Mouse (Mus musculus) kidney, embryonic 14.5 days (tissue): ENCODE data around the gene Mypn. TPM values are rescaled to one million over a fixed set of nuclear protein-coding genes. Genes with fewer than 3 reads are reported as not detected.

ENCODE experiments used
- ATAC-seq: fragments of 200-750 bp; cut with Nextera tagmentation; 2 replicates; pipeline ENCODE4 v1.8.0; 2017; ENCODE audit warnings: moderate number of reproducible peaks, mild to moderate bottlenecking, moderate TSS enrichment, moderate library complexity; ENCODE audit not compliant: low FRiP score, low TSS enrichment
- H3K27ac ChIP-seq: fragments of 300-500 bp; sonication (generic); 2 replicates; pipeline ENCODE4 v1.5.1; 2014; ENCODE audit warnings: low read depth, mild to moderate bottlenecking, low read length, moderate library complexity, mixed read lengths
- H3K27me3 ChIP-seq: fragments of 300-500 bp; sonication (generic); 2 replicates; pipeline ENCODE4 v1.6.1; 2014; ENCODE audit warnings: mild to moderate bottlenecking, low read length; ENCODE audit not compliant: control insufficient read depth, insufficient read depth
- H3K36me3 ChIP-seq: fragments of 300-500 bp; sonication (generic); 2 replicates; pipeline ENCODE4 v1.6.1; 2014; ENCODE audit warnings: low read length, mixed read lengths; ENCODE audit not compliant: control insufficient read depth, insufficient read depth
- H3K4me1 ChIP-seq: fragments of 300-500 bp; sonication (generic); 2 replicates; pipeline ENCODE4 v1.6.1; 2014; ENCODE audit warnings: low read length, mixed read lengths; ENCODE audit not compliant: control insufficient read depth, insufficient read depth
- H3K4me2 ChIP-seq: fragments of 300-500 bp; sonication (generic); replicated peaks from 2 replicates; pipeline ENCODE4 v1.6.1; 2014; ENCODE audit warnings: low read depth, mild to moderate bottlenecking, low read length
- H3K4me3 ChIP-seq: fragments of 300-500 bp; sonication (generic); 2 replicates; pipeline ENCODE4 v1.5.1; 2014; ENCODE audit warnings: mild to moderate bottlenecking, low read length
- H3K9ac ChIP-seq: fragments of 300-500 bp; sonication (generic); 2 replicates; pipeline ENCODE4 v1.6.1; 2014; ENCODE audit warnings: low read depth, mild to moderate bottlenecking, low read length, moderate library complexity
- H3K9me3 ChIP-seq: fragments of 300-500 bp; sonication (generic); 2 replicates; pipeline ENCODE4 v1.6.1; 2016; ENCODE audit warnings: low read length; ENCODE audit not compliant: control insufficient read depth
- WGBS: fragments of 180-500 bp; shearing (Covaris S2); extraction: QIAGEN DNeasy Blood & Tissue Kit; methylation state at CpG from one replicate; pipeline ENCODE4 v1.1.7; 2014; 5-methylcytosine and 5-hydroxymethylcytosine counted together
- polyA plus RNA-seq: library from polyadenylated mRNA; unstranded; fragments of >200 nt; fragmentation: Nextera tagmentation; extraction: Ambion mirVana; gene quantifications from 2 replicates; pipeline ENCODE4 v1.2.1, GENCODE M21; 2014

Gene Mypn
- polyA plus RNA-seq, 1 experiment from 2014 or later = not detected

- no peak overlapping the region for H3K4me3 ChIP-seq
- no peaks in the 10 kb centered on the region for H3K27me3 ChIP-seq
- no peaks in the 10 kb centered on the region for H3K4me1 ChIP-seq
- H3K9ac ChIP-seq = no peak overlapping the region
- no peaks in the 10 kb centered on the region for H3K36me3 ChIP-seq
- 75% methylated on average over 5 of the region's 5 CpGs for WGBS
- H3K9me3 ChIP-seq = no peaks in the 10 kb centered on the region
- ATAC-seq = no peak
- no peak overlapping the region for H3K27ac ChIP-seq
- no peak overlapping the region for H3K4me2 ChIP-seq
These were observed 21.5 kb downstream of the Mypn start for GRCm38 (mm10) chr10:63182177-63182768.

GRCm38 (mm10) chr10:63181166-63181565 lies 22.6 kb downstream of the Mypn start:
- ATAC-seq = no peak

GRCm38 (mm10) chr10:63179524-63179923 lies 24.2 kb downstream of the Mypn start:
- Histone ChIP-seq H3K27ac (no peak overlapping the region), H3K27me3 (no peaks in the 10 kb centered on the region), H3K4me3 (no peak overlapping the region), H3K4me1 (no peaks in the 10 kb centered on the region), H3K4me2 (no peak overlapping the region), H3K9ac (no peak overlapping the region), H3K9me3 (no peaks in the 10 kb centered on the region), H3K36me3 (no peaks in the 10 kb centered on the region)
- ATAC-seq = no peak
- WGBS = 91% methylated on average over 10 of the region's 10 CpGs

More at GRCm38 (mm10) chr10:63181166-63181565, 22.6 kb downstream of the Mypn start:
- Histone ChIP-seq H3K27me3 (no peaks in the 10 kb centered on the region), H3K9me3 (no peaks in the 10 kb centered on the region), H3K36me3 (no peaks in the 10 kb centered on the region), H3K27ac (no peak overlapping the region), H3K4me3 (no peak overlapping the region), H3K4me2 (no peak overlapping the region), H3K4me1 (no peaks in the 10 kb centered on the region), H3K9ac (no peak overlapping the region)
- WGBS = 86% methylated on average over 1 of the region's 1 CpGs

GRCm38 (mm10) chr10:63178318-63178717 lies 25.4 kb downstream of the Mypn start:
- H3K27me3 ChIP-seq = no peaks in the 10 kb centered on the region
- no peaks in the 10 kb centered on the region for H3K4me1 ChIP-seq
- H3K4me2 ChIP-seq = no peak overlapping the region
- H3K9ac ChIP-seq = no peak overlapping the region
- H3K36me3 ChIP-seq = no peaks in the 10 kb centered on the region
- no peak for ATAC-seq
- no peak overlapping the region for H3K27ac ChIP-seq
- WGBS = 92% methylated on average over 2 of the region's 2 CpGs
- H3K4me3 ChIP-seq = no peak overlapping the region
- H3K9me3 ChIP-seq = no peaks in the 10 kb centered on the region

- no peak overlapping the region for H3K27ac ChIP-seq
- no peak overlapping the region for H3K9ac ChIP-seq
- H3K27me3 ChIP-seq = no peaks in the 10 kb centered on the region
- H3K36me3 ChIP-seq = no peaks in the 10 kb centered on the region
- H3K4me3 ChIP-seq = no peak overlapping the region
- no peak overlapping the region for H3K4me2 ChIP-seq
- ATAC-seq = no peak
- no peaks in the 10 kb centered on the region for H3K9me3 ChIP-seq
- H3K4me1 ChIP-seq = no peaks in the 10 kb centered on the region
- WGBS = 84% methylated on average over 21 of the region's 21 CpGs
These were observed 26.2 kb downstream of the Mypn start for GRCm38 (mm10) chr10:63177286-63178140.

GRCm38 (mm10) chr10:63176471-63176931 lies 27.3 kb downstream of the Mypn start:
- H3K4me2 ChIP-seq = no peak overlapping the region
- peaks cover 3% of the 10 kb centered on the region; the same call in 1 of the 2 replicates for H3K4me1 ChIP-seq
- 92% methylated on average over 8 of the region's 8 CpGs for WGBS

GRCm38 (mm10) chr10:63172089-63172488 lies 31.7 kb downstream of the Mypn start:
- H3K27me3 ChIP-seq = no peaks in the 10 kb centered on the region
- 51% methylated on average over 3 of the region's 3 CpGs for WGBS
- no peaks in the 10 kb centered on the region for H3K9me3 ChIP-seq
- ATAC-seq = no peak
- H3K27ac ChIP-seq = no peak overlapping the region
- no peaks in the 10 kb centered on the region for H3K36me3 ChIP-seq
- H3K9ac ChIP-seq = no peak overlapping the region
- no peak overlapping the region for H3K4me3 ChIP-seq
- H3K4me2 ChIP-seq = no peak overlapping the region
- peaks cover 3% of the 10 kb centered on the region; the same call in 1 of the 2 replicates for H3K4me1 ChIP-seq

More at GRCm38 (mm10) chr10:63176471-63176931, 27.3 kb downstream of the Mypn start:
- ATAC-seq = no peak
- Histone ChIP-seq H3K36me3 (no peaks in the 10 kb centered on the region), H3K4me3 (no peak overlapping the region), H3K9ac (no peak overlapping the region), H3K27ac (no peak overlapping the region), H3K27me3 (no peaks in the 10 kb centered on the region), H3K9me3 (no peaks in the 10 kb centered on the region)

GRCm38 (mm10) chr10:63169503-63169902 lies 34.2 kb downstream of the Mypn start:
- no peak overlapping the region for H3K4me2 ChIP-seq
- H3K27ac ChIP-seq = no peak overlapping the region
- no peak overlapping the region for H3K4me3 ChIP-seq
- no peaks in the 10 kb centered on the region for H3K9me3 ChIP-seq
- H3K4me1 ChIP-seq = peaks cover 3% of the 10 kb centered on the region; the same call in 1 of the 2 replicates
- H3K36me3 ChIP-seq = no peaks in the 10 kb centered on the region
- WGBS = 91% methylated on average over 11 of the region's 11 CpGs
- H3K27me3 ChIP-seq = no peaks in the 10 kb centered on the region
- no peak for ATAC-seq
- H3K9ac ChIP-seq = no peak overlapping the region

GRCm38 (mm10) chr10:63168124-63168523 lies 35.6 kb downstream of the Mypn start:
- 90% methylated on average over 12 of the region's 12 CpGs for WGBS
- ATAC-seq = no peak
- Histone ChIP-seq H3K9ac (no peak overlapping the region), H3K27me3 (no peaks in the 10 kb centered on the region), H3K9me3 (no peaks in the 10 kb centered on the region), H3K27ac (no peak overlapping the region), H3K4me3 (no peak overlapping the region), H3K4me1 (peaks cover 3% of the 10 kb centered on the region; the same call in 1 of the 2 replicates), H3K36me3 (no peaks in the 10 kb centered on the region), H3K4me2 (no peak overlapping the region)
